Mouse (Mus musculus): ENCODE measurements around the gene Acsbg1. TPM values are rescaled to one million over a fixed set of nuclear protein-coding genes. Genes with fewer than 3 reads are reported as not detected.
"Not testable (repeated sequence)": the region's sequence is repeated elsewhere in the genome, so short reads cannot be mapped to it uniquely, and the experiment has no call there.

Gene Acsbg1
- polyA plus RNA-seq, 1 experiment: 33.1 TPM

DNA sequence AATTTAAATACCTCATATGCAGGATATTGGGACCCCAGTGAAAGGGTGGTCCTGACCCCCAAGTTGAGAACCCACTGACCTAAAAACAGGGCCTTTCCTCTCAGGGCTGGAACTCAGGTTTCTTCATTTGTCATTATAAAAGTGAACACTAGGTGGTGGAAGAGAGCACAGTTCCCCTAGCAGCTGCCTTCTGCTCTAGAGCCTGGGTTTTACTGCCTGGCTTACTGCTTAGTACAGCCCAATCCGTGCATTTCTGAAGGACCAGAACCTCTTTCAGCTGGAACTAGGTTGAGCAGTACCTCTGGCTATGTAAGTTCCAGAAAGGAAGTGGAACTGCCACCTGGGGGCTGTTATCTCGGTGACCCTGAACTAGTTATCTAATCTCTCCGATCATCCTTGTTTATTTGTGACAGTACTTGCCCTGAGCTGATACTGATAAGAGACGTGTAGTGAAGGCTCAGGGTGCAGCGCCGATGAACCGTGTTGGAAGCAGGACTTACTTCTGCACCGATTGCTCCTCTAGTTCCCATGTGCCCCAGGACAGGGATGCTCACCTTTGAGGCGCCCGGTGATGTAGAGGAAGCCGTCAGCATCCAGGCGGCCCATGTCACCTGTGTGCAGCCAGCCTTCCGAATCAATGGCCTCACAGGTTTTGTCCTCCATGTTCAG is 47.4 kb downstream of the Acsbg1 start:
- no peak for DNase-seq (ENCODE audit: low read depth)

DNA sequence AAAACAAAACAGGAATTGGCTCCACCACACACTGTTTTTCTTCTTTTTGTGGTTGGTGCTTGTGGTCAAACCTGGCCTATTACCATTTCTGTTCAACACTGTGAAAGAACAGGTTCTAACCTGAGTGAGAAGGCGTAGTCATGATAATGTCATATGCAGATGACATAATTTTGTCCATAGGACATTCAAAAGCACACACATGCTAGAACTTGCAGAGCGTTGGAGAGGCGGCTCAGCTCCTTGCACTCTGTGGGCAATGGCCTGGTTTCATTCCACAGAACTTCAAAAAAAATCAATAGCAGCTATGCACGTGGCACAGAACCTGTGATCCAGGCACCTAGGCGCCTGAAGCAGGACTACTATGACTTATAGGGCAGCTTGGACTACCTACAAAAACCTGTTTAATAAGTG is 48.9 kb downstream of the Acsbg1 start:
- peak; percentile 93 for DNase-seq (ENCODE audit: low read depth)

DNA sequence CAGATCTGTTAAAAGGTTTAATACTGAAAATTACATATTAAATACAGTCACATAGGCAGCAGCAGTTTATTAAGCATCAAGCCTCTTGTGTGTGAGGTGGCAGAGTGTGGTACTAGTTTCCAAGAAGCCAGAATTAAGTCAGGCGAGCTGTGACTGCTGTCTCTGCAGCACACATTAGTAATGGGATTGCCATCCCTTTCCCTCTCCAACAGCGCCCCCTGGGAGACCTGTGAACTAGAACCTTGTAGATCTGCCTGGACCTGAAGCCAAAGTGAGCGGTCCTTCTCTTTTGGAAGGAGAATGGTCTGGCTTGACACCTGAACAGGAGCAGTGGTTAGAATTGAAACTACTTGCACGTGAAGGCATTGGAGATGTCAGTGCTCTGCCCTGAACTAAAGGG is 56.8 kb downstream of the Acsbg1 start:
- no peak for DNase-seq (ENCODE audit: low read depth)

DNA sequence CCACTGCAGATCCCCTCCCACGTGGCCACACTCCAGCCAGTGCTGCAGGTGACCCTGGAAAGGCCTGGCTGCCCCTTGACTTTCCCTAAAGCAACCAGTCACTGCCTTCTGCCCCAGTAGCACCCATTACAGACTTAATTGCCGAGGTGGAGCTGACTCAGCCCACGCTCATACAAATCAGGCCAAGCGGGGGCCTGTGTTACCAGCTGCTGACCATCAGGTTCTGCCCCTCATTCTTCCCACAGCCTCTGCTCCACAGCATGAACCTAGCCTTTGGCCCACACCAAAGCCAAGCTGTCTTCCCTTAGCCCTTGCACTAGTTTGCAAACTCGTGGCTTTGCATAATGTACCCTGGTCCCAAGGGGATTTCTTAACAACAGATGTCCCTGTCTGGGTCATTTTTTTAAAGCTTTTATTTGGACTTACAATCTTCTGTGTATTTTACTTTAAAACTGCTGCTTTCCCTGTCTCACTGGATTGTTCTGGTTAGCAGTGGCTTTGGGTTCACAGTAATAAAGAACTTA is 57.5 kb downstream of the Acsbg1 start:
- DNase-seq (ENCODE audit: low read depth): no peak

DNA sequence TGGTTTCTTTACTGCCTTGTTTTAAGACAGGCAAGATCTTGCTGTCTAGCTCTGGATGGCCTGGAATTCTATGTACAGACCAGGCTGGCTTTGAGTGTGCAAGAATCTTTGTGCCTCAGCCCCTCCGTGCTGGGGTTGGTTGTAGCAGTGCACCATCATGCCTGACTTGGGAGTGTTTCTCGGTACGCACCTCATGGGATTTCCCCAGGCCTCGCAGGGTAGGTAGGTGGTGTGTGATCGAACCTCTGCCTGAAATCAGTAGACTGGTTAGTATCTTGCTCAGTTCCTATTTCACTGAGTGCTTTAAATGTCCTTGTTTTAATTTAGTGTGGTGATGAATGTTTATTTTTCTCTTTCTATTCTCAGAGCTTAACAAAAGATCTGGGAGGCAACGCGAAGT is 58.8 kb downstream of the Acsbg1 start:
- no peak for DNase-seq (ENCODE audit: low read depth)

DNA sequence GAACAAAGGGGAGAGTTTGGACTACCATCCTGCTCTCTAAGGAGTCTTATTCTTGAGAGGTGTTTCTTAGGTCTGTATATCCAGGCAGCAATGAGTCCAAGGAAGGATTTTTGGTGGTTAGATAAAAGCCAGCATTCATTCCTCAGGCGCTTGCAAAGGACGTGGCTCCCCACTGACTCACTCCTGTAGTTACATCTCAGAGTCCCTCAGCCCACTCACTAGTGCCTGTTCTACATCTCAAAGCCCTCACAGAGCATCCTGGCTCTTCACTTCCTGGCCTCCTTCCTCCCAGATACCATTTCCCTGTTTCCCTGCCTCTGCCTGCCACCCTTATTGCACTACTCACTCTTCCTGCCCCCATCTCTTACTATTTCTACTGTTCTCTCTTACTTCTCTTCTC is 59.3 kb downstream of the Acsbg1 start:
- no peak for DNase-seq (ENCODE audit: low read depth)

DNA sequence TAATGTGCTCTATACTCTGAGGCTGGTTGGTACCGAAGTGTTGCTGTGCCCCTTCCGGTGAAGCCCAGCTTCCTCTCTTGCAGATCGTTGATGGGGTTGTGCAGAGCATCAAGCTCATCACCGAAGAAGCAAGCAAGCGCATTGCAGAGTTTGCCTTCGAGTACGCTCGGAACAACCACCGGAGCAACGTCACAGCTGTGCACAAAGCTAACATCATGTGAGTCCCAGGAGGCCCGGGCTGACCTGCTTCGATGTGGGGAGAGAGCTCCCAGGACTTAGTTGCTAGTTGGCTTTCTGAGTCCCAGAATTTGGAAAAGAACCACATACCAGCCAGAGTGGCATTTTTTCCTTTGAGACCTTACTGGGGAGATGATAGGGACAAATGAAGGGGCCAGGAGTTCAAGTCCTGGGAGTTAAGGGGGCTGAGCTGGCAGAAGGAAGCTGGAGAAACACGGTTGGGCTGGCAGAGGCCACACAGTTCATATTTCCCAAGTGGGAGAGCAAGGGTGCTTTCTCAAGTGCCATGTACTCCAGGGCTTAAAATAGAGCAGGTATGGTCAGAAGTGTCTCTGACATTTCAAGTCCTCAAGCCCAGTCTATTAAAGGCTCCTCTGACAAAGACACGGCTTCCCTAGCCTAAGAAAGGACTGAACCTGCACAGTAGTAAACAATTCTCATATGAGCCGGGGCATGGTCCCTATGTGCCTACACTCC is 64.8 kb downstream of the Acsbg1 start:
- DNase-seq (ENCODE audit: low read depth): no peak

DNA sequence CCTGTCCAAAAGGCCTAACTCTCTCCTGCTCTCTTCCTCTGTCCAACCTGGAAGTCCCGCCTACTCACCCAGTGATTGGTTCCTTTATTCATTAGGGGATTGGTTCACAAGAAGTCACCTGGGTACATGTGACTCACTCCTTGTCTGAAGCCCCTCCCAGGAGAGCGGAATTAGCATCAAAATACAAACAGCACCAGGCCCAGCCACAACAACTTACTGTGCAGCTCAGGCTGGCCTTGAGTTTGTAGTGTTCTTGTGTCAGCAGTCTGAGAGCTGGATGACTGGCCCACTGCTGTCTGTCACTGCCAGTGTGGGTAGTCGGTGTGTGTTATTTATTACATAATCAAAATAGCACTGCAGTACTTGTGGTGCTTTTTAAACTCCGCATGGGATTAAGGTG is 68.0 kb downstream of the Acsbg1 start:
- not testable (repeated sequence) for DNase-seq (ENCODE audit: low read depth)

DNA sequence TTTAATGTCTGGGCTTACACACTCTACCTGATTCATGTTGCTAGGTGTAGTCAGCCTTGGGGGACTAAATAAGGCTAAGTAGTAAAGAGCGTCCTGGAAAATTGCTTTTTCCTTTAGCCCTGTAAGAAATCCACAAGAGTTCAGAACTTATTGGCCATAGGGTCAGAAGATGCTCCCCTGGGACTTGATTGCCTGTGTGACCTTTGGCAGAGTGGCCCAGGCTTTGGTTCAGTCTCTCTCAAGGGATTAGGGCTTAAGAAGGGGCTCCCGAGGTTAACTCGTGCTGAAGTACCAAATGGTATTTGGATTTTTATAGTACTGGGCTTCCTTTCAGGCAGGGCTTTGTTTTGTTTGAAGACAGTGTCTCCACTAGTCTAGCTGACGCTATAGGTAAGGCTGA is 73.8 kb downstream of the Acsbg1 start:
- no peak for DNase-seq (ENCODE audit: low read depth)

DNA sequence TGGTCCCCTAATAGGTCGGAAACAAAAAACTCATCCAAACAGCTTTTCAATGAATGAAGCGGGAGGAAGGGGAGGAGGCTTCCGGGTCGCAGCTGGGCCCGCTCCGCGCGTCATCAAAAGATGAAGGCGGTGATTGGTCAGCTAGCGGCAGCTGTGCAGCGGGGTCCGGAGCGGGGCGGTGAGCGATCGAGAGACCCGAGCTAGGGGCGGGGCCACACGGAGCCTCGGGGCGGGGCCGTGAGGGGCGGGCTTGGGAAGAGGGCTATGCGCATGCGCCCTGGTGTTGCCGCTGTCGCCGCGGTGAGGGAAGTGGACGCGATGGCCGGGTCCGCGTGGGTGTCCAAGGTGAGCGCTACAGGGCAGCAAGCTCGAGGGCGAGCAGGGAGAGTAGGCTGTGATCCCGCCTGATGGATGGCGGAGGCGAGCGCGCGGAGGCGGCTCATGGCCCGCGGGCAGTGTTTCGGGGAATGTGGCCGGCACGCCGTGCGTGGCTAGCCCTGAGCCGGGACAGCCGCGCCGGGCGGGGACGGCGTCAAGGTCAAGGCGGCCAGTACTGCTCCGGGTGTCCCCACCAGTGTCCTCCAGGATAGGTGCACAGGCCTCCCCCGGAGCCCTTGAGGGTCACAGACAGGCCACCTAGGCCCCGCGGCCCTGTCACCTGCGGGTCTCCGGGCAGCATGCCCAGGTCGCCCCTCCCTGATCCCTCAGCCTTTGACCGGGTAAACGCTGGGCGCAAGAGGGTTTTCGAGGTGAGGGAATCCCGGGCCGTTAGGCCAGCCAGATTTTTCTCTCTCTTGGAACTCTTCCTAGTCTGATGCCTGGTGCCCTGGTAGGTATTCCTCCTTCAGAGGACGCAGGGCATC is 75.2 kb downstream of the Acsbg1 start, which contains the start of gene Idh3a:
TSS of gene Idh3a (plus strand) at position 136 of the 863 bp plus-strand sequence.
- no peak for DNase-seq (ENCODE audit: low read depth)

DNA sequence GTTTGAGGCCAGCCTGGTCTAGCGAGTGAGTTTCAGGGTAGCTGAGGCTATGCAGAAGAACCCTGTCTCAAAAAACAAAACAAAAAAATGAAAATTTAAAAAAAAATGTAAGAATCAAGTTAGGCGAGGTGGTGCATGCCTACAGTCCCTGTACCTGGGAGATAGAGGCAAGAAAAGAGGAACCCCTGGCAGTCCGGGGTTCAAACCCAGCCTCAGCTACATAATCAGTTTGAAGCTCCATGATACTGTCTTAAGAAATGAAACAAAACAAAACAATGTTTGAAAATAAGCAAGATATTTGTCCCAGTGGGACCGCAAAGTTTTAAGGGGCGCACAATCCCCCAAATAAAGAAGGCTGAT is 75.9 kb downstream of the Acsbg1 start:
- DNase-seq (ENCODE audit: low read depth): no peak

DNA sequence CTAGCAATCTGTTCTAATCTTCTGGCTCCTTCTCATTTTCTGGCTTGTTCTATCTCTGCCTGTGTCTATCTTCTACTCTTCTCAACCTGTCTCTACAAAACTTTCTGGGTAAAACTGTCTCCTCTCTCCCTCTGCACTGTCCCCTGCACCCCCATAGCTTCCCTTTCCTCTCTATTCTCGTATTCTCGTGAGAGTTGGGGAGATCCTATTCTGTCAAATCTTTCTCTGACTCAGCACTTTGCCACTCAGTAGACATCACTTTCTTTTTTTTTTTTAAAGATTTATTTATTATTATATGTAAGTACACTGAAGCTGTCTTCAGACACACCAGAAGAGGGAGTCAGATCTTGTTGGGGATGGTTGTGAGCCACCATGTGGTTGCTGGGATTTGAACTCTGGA is 77.5 kb downstream of the Acsbg1 start:
- not testable (repeated sequence) for DNase-seq (ENCODE audit: low read depth)

DNA sequence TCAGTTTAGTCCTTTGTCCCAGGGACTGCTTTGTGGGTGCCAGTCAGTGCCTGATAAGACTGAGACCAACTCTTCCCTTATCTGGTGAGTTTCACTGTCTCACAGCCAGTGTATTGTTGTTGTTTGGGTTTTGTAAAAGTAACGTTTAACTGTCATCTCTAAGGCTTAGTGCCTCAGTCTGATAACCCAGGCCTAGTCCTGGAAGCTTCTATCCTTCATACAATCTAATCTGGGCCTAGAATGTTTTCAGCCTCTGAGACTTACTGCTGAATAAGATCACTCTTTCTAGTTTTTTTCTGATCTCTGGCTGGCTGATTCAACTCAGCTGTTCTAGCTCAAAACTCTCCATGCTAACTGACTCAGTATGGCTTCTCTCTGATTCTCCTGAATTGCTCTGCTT is 78.0 kb downstream of the Acsbg1 start:
- no peak for DNase-seq (ENCODE audit: low read depth)

DNA sequence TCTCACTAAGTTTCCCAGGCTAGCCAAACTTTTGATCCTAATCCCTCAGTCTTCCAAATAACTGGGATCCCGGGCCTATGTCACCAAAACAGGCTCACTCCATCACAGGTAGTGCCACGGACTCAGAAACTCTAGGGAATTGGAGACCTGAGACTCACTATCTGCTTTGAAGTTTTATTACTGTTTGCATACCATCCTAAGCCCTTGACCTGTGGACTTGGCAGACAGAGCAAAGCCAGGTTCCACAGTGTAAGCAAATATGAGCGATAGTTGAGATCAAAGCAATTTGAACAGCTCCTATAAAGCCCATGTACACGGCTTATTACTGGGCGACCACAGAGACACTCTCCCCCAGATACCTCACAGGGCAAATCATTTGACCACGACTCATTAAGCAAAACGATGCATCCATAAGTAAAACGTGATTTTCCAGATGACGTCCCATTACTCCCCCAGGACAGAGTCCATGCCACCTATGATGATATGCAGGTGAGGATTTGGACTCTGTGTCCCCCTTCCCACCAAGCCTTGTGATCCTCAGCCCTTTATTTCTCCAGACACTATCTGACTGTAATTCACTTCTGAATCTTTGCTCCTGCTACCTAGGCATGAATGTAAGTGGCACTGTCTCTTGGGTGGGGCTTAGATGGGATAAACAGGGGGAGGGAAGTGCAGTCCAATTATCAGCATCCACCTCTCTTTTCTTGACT is 90.4 kb downstream of the Acsbg1 start:
- DNase-seq (ENCODE audit: low read depth): no peak

DNA sequence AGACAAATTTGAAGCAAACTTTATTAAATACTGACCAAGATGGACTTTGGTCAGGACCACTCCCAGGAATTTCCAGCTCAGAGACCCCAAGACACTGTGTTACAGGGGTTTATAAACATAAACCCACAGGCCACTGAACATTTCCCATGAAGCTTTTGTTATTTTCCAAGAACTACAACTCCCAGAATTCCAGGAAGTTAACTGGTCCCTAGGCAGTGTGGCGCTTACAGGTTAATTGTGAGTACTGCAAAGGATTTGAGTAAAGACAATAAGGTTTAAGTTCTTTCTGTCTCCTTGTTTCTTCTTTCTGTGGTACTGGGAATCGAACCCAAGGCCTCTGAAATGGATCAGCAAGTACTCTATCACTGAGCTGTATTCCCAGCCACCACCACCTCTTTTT is 92.9 kb downstream of the Acsbg1 start:
- DNase-seq (ENCODE audit: low read depth): no peak

DNA sequence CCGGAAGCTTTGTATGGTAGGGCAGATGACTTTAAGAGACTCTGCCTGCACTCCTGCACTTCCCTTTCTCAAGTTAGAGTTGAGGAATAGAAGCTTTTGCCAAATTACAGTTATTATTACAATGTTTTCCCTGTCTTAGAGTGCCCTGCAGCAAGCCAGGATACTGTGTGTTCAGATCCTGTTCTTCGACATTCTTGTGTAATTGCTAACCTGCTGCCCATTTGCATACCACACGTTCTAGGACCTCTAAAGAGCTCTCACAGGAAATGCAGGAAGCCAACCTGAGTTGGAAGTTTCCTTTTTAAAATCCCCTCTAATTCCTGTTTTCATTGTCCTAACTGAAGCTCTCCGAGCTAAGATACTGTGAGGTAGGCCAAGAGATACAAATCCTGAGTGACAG is 94.7 kb downstream of the Acsbg1 start:
- DNase-seq (ENCODE audit: low read depth): peak; percentile 88

DNA sequence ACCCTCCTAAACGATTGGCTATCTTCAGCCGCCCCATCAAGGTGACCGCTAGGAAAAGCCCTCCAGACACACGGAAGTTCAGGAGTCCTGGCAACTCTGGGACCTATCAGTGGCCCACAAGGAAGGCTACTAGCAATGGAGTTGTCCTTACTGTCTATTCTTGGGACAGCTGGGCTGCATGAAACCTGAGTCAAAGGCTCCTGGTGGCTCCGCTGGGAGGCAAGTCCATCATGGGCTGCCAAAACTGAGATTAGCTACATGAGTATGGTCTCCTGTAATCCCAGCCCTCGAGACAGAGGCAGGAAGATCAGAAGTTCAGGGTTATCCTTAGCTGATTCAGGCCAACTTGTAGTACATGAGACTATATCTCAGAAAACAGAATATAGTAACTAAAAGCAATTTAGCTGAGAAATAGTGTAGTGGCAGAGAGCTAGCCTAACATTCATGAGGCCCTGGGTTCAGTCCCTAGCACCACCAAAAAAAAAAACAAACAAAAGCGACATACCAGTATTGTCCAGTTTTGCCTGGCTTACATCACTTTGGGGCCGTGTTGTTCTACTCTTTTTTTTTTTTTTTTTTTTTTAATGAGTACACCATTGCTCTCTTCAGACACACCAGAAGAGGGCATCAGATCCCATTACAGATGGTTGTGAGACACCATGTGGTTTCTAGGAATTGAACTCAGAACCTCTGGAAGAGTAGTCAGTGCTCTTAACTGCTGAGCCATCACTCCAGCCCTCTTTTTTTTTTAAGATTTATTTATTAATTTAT is 100.7 kb downstream of the Acsbg1 start:
- DNase-seq (ENCODE audit: low read depth): no peak

DNA sequence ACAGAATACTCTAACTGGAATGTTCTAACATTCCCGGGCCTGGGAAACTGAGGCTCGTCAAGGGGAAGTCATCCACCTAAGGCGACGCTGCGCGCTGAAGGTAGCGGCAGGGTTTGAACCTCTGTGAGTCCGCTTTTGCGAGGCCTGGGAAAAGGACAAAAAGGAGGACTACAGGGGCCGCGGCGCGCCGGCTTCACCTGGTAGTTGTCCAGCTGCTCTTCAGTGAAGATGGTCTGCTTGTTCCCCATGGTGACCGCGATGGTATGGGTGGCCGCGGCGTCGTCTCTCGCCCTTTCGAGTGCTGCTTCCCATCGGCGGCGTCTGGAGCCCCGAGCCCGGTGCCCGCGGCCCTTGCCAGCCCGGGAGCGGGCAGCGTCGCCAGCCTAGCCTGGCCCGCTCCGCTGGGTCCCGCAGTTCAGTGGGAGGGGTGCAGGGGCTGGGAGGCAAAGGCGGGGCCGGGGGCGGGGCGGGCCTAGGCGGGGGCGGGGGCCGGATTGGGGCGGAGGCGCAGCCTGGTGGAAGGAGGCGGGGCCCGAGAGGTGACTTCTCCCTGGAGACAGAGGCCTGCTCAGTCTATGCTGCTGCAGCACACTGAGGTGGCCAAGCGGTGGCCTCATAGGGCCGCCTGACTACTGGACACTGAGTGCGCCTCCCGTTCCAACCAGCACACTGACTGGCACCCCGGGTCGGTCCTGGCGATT is 101.7 kb downstream of the Acsbg1 start, which contains the start of gene Cib2:
TSS of gene Cib2 (minus strand) at position 448 of the 701 bp plus-strand sequence.
- DNase-seq (ENCODE audit: low read depth): no peak

DNA sequence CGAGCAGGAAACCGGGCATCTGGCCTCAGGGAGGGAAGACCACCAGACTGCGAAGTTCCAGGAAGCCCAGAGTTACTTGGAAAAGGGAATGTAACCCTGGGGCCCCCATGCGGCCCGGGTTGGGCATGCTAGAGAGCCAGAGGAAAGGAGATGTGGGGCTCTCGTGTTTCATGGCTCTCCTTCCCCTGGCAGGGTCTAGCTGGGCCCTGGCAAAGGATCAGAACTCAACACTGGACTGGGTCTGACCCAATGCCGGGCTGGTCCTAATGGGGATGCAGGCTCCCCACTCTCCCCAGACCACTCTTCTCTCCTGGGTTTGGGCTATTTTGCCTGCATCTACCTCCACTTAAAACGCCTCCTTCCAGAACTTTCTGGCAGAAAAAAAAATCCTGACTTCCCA is 102.9 kb downstream of the Acsbg1 start:
- no peak for DNase-seq (ENCODE audit: low read depth)

DNA sequence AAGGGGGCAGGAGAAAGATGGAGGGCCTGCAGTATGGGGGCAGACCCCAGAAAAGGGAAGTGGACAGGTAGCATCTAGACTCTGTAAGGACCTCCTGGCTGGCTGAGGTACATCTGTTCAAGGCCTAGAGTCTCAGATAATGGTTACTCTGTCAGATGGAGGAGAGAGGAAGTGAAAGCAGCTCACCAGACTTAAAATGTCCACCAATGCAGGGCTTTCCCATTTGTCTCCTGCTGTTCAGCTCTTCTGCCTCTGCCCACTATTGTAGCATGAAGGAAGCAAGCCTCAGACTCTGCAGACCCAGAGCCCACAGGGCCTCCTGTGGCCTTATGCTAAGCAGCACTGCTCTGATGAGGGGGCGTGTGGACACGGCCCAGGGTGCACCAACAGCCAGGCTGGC is 106.6 kb downstream of the Acsbg1 start:
- no peak for DNase-seq (ENCODE audit: low read depth)

Measured in gonadal fat pad, adult 2 months (tissue).